Mouse (Mus musculus): ENCODE data around the gene Serpinb9b.
A peak's percentile ranks its signal among the peaks of the same experiment; 100 is the strongest.
"Not testable (repeated sequence)": the region's sequence is repeated elsewhere in the genome, so short reads cannot be mapped to it uniquely, and the experiment has no call there.

Gene Serpinb9b

DNA sequence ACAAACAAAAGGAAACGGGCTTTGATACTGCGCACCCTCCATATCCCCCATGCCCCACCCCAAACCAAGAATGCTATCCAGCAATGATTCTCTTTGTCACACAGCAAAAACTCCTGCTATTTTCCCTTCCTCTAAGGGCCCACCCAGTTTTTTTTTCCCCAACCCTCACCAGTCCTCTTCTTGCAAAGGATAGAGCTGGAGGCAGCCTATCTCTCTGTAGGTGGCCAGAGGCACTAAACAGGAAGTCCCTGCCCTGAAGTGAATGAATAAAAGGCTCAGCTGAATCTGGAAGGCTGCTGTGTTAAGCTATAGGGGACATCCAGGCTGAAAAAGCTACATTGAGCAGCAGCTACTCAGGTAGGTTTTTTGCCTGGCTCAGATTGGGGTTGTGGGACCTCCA is at the start of gene Serpinb9b:
Serpinb9b (plus strand) TSS at position 173 of the 400 bp plus-strand sequence.
- no peak for DNase-seq (ENCODE audit: low spot score in 2 of 2)

DNA sequence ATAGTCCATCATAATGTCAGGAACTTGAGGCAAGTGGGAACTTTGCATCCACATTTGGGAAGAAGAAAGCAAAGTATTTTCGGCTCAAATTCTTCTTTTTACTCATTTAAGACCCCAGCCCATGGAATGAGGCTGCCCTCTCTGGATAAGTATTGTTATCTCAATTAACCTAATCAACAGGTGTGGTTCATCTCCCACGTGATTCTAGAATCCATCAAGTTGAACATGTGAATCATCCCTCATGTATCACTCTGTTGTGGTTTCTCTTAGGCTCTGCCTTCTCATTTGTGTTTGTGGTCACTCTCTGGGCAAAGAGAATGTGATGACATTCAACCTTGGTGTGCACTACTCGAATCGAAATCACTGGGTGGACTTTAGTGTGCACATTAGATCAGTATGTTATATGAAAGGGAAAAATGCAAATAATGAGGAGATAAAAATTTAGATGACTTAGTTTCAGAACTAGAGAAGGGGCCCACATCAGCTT is 44.6 kb upstream of the Serpinb9b start:
- no peak for DNase-seq (ENCODE audit: low spot score in 2 of 2)

GRCm38 (mm10) chr13:32986256-32986655 is 41.0 kb upstream of the Serpinb9b start:
- DNase-seq (ENCODE audit: low spot score in 2 of 2), result no peak

- DNase-seq (ENCODE audit: low spot score in 2 of 2), result peak; percentile 52 to 54
These were observed 33.9 kb upstream of the Serpinb9b start for GRCm38 (mm10) chr13:32993152-32993893.

DNA sequence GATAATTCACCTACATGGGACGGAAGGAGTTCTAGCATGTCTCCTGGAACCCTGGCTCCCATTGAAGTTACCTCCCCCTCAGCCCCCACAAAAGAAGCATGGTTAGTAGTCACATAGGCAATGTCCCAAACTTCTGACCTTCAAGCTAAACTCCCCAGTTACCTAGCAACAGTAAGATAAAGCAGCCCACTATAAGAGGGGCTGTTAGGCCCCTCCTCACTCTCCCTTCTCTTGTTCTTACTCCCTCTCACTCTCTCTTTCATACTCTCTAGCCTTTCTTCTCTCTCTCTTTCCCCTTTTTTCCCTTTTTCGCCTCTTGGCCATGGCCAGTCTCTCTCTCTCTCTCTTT is 33.3 kb upstream of the Serpinb9b start:
- DNase-seq (ENCODE audit: low spot score in 2 of 2), result no peak

- DNase-seq (ENCODE audit: low spot score in 2 of 2), result no peak
These were observed 32.2 kb upstream of the Serpinb9b start for GRCm38 (mm10) chr13:32995051-32995450.

- no peak for DNase-seq (ENCODE audit: low spot score in 2 of 2)
These were observed 25.9 kb upstream of the Serpinb9b start for GRCm38 (mm10) chr13:33001341-33001740.

GRCm38 (mm10) chr13:33002950-33003349 is 24.3 kb upstream of the Serpinb9b start, which contains the start of gene Serpinb9:
Serpinb9 (plus strand) TSS chr13:33003250.
- DNase-seq (ENCODE audit: low spot score in 2 of 2), result no peak

GRCm38 (mm10) chr13:33003523-33004413 is 23.4 kb upstream of the Serpinb9b start:
- peak in 1 of 2 experiments; percentile 16 for DNase-seq (ENCODE audit: low spot score in 2 of 2)

GRCm38 (mm10) chr13:33004414-33005105 is 22.7 kb upstream of the Serpinb9b start:
- DNase-seq (ENCODE audit: low spot score in 2 of 2), result peak; percentile 83 to 86

DNA sequence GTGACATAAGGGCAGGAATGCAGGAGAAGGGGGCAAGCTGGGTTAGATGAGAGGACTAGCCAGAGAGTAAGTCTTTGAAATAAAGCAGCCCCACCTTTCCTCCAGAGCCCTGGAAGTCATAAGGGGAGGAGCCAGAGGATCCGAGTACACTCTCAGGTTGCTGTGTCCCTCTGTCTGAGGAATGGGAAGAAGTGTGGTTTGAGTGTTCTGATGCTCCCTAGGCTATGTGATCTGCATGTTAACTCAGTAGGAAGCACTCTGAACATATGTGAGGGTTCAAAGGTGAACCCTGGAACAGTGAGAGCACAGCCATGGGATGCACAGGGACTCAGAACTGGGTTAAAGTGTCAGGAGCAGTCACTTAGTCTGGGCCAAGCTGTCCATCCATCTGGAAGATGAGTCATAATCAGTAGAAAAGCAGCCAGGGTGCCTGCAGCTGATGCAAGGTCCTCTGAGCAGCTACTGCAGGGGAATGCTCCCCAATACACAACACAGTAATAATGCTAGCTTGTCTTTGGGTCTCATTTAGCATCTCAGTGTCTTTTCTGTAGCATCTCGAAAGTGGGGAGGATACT is 21.6 kb upstream of the Serpinb9b start:
- DNase-seq (ENCODE audit: low spot score in 2 of 2), result no peak

DNA sequence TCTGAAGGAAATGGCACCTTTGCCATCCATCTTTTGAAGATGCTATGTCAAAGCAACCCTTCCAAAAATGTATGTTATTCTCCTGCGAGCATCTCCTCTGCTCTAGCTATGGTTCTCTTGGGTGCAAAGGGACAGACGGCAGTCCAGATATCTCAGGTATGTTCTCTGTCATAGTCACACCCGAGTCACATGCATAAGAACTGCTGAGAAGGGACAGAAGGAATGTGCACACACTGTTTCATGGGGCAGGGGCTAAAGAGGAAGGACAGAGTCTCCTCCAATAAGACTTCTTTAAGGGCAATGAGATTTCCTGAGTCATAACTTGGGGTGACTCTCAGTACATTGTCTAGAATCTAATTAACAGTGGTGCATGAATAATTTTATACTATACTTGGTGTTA is 20.7 kb upstream of the Serpinb9b start:
- no peak for DNase-seq (ENCODE audit: low spot score in 2 of 2)

DNA sequence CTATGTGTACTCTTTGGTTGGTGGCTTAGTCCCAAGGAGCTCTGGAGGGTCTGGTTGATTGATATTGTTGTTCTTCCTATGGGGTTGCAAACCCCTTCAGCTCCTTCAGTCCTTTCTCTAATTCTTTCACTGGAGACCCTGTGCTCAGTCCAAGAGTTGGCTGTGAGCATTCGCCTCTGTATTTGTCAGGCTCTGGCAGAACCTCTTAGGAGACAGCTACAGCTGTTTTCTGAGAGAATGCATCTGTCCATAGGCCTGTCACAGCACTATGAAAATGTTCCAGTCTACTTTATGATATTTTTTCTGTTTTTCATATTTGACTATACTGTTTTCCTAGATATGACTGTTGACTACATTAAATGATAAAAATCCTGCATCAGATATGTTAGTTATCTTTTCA is 14.8 kb upstream of the Serpinb9b start:
- DNase-seq (ENCODE audit: low spot score in 2 of 2), result no peak

DNA sequence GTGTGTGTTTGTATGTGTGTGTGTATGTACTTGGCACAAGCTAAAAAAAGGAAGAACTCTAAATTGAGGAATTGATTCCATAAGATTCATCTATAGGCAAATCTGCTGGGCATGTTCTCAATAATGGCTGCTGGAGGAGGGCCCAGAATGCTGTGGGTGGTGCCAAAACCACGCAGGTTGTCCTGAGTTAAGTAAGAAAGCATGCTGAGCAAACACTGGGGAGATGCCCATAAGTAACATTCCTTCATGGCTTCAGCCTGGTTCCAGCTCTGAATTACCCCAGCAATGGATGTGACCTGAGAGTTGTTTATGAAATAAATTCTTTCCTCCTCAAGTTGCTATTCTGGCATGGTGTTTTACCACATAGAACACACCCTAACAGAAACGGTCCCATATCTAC is 13.9 kb upstream of the Serpinb9b start:
- no peak for DNase-seq (ENCODE audit: low spot score in 2 of 2)

GRCm38 (mm10) chr13:33022371-33022770 is 4.8 kb upstream of the Serpinb9b start:
- DNase-seq (ENCODE audit: low spot score in 2 of 2), result no peak

GRCm38 (mm10) chr13:33026427-33027057 is 674 bp upstream of the Serpinb9b start:
- no peak for DNase-seq (ENCODE audit: low spot score in 2 of 2)

DNA sequence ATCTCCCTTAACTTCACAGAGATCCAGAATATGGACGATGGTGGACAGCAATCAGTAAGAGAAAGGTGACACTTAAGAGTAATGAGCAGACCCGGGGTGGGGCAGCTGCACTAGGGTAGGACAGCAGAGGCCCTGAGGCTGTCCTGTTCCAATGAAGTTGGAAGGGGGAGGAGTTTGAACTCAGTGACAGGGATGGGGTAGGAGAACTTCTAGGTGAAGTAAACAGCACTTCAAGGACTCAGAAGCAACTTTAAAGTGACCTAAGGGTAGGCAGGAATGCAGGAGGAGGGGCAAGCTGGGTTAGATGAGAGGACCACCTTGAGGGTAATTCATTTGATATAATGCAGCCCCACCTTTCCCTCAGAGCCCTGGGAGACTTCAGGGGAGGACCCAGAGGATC is 930 bp downstream of the Serpinb9b start:
- DNase-seq (ENCODE audit: low spot score in 2 of 2), result no peak

GRCm38 (mm10) chr13:33028550-33028949 is 1.3 kb downstream of the Serpinb9b start:
- no peak for DNase-seq (ENCODE audit: low spot score in 2 of 2)

DNA sequence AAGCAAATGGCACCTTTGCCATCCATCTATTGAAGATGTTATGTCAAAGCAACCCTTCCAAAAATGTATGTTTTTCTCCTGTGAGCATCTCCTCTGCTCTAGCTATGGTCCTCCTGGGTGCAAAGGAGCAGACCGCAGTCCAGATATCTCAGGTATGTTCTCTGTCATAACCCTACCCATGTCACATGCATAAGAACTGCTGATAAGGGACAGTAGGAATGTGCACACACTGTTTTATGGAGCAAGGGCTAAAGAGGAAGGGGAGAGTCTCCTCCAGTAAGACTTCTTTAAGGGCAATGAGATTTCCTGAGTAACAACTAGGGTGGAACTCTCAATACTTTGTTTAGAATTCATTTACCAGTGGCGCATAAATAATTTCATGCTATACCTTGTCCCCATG is 2.3 kb downstream of the Serpinb9b start:
- DNase-seq (ENCODE audit: low spot score in 2 of 2), result not testable (repeated sequence)

GRCm38 (mm10) chr13:33030281-33030680 is 3.1 kb downstream of the Serpinb9b start:
- DNase-seq (ENCODE audit: low spot score in 2 of 2), result no peak

- no peak for DNase-seq (ENCODE audit: low spot score in 2 of 2)
These were observed 8.3 kb downstream of the Serpinb9b start for GRCm38 (mm10) chr13:33035506-33035905.

Data from spleen, postnatal 14 days (tissue).